Mouse (Mus musculus) left cerebral cortex, adult 6 months (tissue): ENCODE results near the gene Speer4c. TPM values are rescaled to one million over a fixed set of nuclear protein-coding genes. Genes with fewer than 3 reads are reported as not detected.

Experiments used
- long read RNA-seq, 2 experiments: library from polyadenylated mRNA; unstranded; transcript quantifications; one replicate each; pipeline ENCODE4 v2.0.0; 2019 to 2020
- polyA plus RNA-seq: library from polyadenylated mRNA; unstranded; fragments of <200 nt; fragmentation: Nextera tagmentation; gene quantifications from 2 replicates; pipeline ENCODE4 v1.2.3, GENCODE M21; 2021

Gene Speer4c
- not detected in 2 replicates for polyA plus RNA-seq
- long read RNA-seq, experiment 1: 0 reads
- long read RNA-seq, experiment 2: 0 reads

GRCm38 (mm10) chr5:15714171-15714570, at the start of gene Speer4c:
Gene Speer4c, minus strand, starts transcription at chr5:15714271.

Other genes with a start within 250 kb of the Speer4c start
- 0.33 and 0.60 TPM in 2 replicates for gene Gm21149, start 237.7 kb downstream of the Speer4c start, polyA plus RNA-seq
- gene Gm21190, start 185.0 kb downstream of the Speer4c start, polyA plus RNA-seq: not detected in 2 replicates
- gene Gm21083, start 136.9 kb downstream of the Speer4c start, polyA plus RNA-seq: not detected in 2 replicates
- gene Speer4d, start 95.2 kb downstream of the Speer4c start, polyA plus RNA-seq: not detected in 2 replicates
- gene 4930572O03Rik, start 57.2 kb downstream of the Speer4c start, polyA plus RNA-seq: not detected in 2 replicates
- 24.3 and 42.0 TPM in 2 replicates for gene Cacna2d1, start 220.4 kb upstream of the Speer4c start, polyA plus RNA-seq